ENCODE assay signal across 8 mouse cellular contexts in genomic region chr19:41835816-41836215, GRCm38 (mm10). TPM values are rescaled to one million over a fixed set of nuclear protein-coding genes. Genes with fewer than 3 reads are reported as not detected.
DNase-seq lines count a peak whose midpoint lies in the region; ATAC-seq lines count a peak whose summit lies in the region.

No protein-coding gene starts in this region.

- peak; percentile 85 for ATAC-seq in common myeloid progenitor, adult 5-6 weeks (replicated peaks; ENCODE audit: low read depth, poor library complexity, severe bottlenecking)
- ATAC-seq in heart, embryonic 14.5 days (ENCODE audit: insufficient number of reproducible peaks, insufficient read depth, low FRiP score, low read depth): peak; percentile 74
- ATAC-seq in midbrain, embryonic 11.5 days (ENCODE audit: low FRiP score): peak; percentile 49; the same call in 1 of the 2 replicates

- H3K27me3 ChIP-seq in heart, embryonic 14.5 days (ENCODE audit: control insufficient read depth, insufficient read depth, low read length): peaks cover 12% of the 10 kb centered on the region; the same call in 1 of the 2 replicates
- peaks cover 6% of the 10 kb centered on the region; the same call in 1 of the 2 replicates for H3K27me3 ChIP-seq in midbrain, embryonic 11.5 days (ENCODE audit: control insufficient read depth, insufficient read depth, low read length)

- H3K4me2 ChIP-seq in heart, embryonic 14.5 days (ENCODE audit: low read length): peak overlapping the region; percentile 45
- H3K4me2 ChIP-seq in midbrain, embryonic 11.5 days: peak overlapping the region; percentile 21

- DNase-seq in right cerebral cortex, adult 18-20 months: peak; percentile 19
- DNase-seq in right cerebral cortex, postnatal 25 days: no peak
- peak; percentile 44 to 45 for DNase-seq in layer of hippocampus, postnatal 25 days (ENCODE audit: extremely low spot score in 1 of 2, low spot score in 1 of 2)
- DNase-seq in midbrain, embryonic 11.5 days (ENCODE audit: low spot score, missing footprints): peak; percentile 84
- no peak for DNase-seq in gastrocnemius, adult 8-10 months (ENCODE audit: low spot score in 2 of 2)
- no peak for DNase-seq in cerebellum, adult 18-20 months

- no peaks in the 10 kb centered on the region for H3K9me3 ChIP-seq in heart, embryonic 14.5 days (ENCODE audit: control insufficient read depth, low read length)
- no peaks in the 10 kb centered on the region for H3K9me3 ChIP-seq in midbrain, embryonic 11.5 days (ENCODE audit: control insufficient read depth, low read length)

- peaks cover 18 to 27% of the 10 kb centered on the region in 2 experiments for H3K4me1 ChIP-seq in heart, embryonic 14.5 days (ENCODE audit: control insufficient read depth in 2 of 2, insufficient read depth in 2 of 2, low read length in 2 of 2)
- peaks cover 20% of the 10 kb centered on the region for H3K4me1 ChIP-seq in midbrain, embryonic 11.5 days (ENCODE audit: control insufficient read depth, insufficient read depth, low read length)

- H3K4me3 ChIP-seq in heart, embryonic 14.5 days (ENCODE audit: control insufficient read depth in 1 of 2, insufficient read depth in 1 of 2, low read depth in 1 of 2, low read length in 2 of 2): no peak overlapping the region
- H3K4me3 ChIP-seq in midbrain, embryonic 11.5 days (ENCODE audit: low read depth, low read length): no peak overlapping the region

- H3K9ac ChIP-seq in heart, embryonic 14.5 days (ENCODE audit: low read length): no peak overlapping the region
- H3K9ac ChIP-seq in midbrain, embryonic 11.5 days (ENCODE audit: low read length): no peak overlapping the region; the same call in 1 of the 2 replicates

- no peaks in the 10 kb centered on the region for H3K36me3 ChIP-seq in heart, embryonic 14.5 days (ENCODE audit: control insufficient read depth, insufficient read depth, low read length)
- H3K36me3 ChIP-seq in midbrain, embryonic 11.5 days (ENCODE audit: control insufficient read depth, insufficient read depth, low read length): no peaks in the 10 kb centered on the region

- WGBS in heart, embryonic 14.5 days: 2% methylated on average over 6 of the region's 6 CpGs
- WGBS in midbrain, embryonic 11.5 days: 5% methylated on average over 6 of the region's 6 CpGs

- peak overlapping the region in 1 of 2 experiments; percentile 37; a peak in 1 of 4 replicates for H3K27ac ChIP-seq in heart, embryonic 14.5 days (replicated peaks in 1 of 2; ENCODE audit: control insufficient read depth in 1 of 2, insufficient read depth in 1 of 2, low read depth in 2 of 2, low read length in 2 of 2)
- H3K27ac ChIP-seq in midbrain, embryonic 11.5 days (ENCODE audit: low read depth, low read length): no peak overlapping the region

RNA-seq across cellular contexts. Expression of gene Frat1, which starts 6.0 kb away (rescaled TPM):
- total RNA-seq in common myeloid progenitor, adult 5-6 weeks (2017): 9.9 and 14.7 TPM in 2 replicates
- 2.4 and 2.6 TPM in 2 replicates for polyA plus RNA-seq in heart, embryonic 14.5 days (2014; fragmentation: Nextera tagmentation; extraction: Ambion mirVana)
- total RNA-seq in layer of hippocampus, postnatal 25 days (2021): 10 to 100 TPM; 22.4 to 24.8 TPM
- polyA plus RNA-seq in midbrain, embryonic 11.5 days (2014; fragmentation: Nextera tagmentation; extraction: Ambion mirVana): 9.7 and 10.1 TPM in 2 replicates
- total RNA-seq in gastrocnemius, adult 8-10 months (2022): 1 to 10 TPM; 3.6 to 8.4 (median 6.4) TPM

RNA-seq across cellular contexts. Expression of gene Frat2, which starts 12.1 kb away (rescaled TPM):
- total RNA-seq in common myeloid progenitor, adult 5-6 weeks (2017): 26.8 and 27.4 TPM in 2 replicates
- polyA plus RNA-seq in heart, embryonic 14.5 days (2014; fragmentation: Nextera tagmentation; extraction: Ambion mirVana): 1.2 and 2.0 TPM in 2 replicates
- 10 to 100 TPM; 13.9 to 14.9 TPM for total RNA-seq in layer of hippocampus, postnatal 25 days (2021)
- 6.6 and 7.2 TPM in 2 replicates for polyA plus RNA-seq in midbrain, embryonic 11.5 days (2014; fragmentation: Nextera tagmentation; extraction: Ambion mirVana)
- 10 to 100 TPM in 3 of 4 experiments, 1 to 10 TPM in 1; 4.5 to 15.5 (median 12.5) TPM for total RNA-seq in gastrocnemius, adult 8-10 months (2022)

RNA-seq across cellular contexts. Expression of gene Arhgap19, which starts 34.0 kb away (rescaled TPM):
- 33.2 and 36.2 TPM in 2 replicates for total RNA-seq in common myeloid progenitor, adult 5-6 weeks (2017)
- 13.9 and 14.2 TPM in 2 replicates for polyA plus RNA-seq in heart, embryonic 14.5 days (2014; fragmentation: Nextera tagmentation; extraction: Ambion mirVana)
- 1 to 10 TPM; 2.4 to 2.5 TPM for total RNA-seq in layer of hippocampus, postnatal 25 days (2021)
- 36.6 and 38.8 TPM in 2 replicates for polyA plus RNA-seq in midbrain, embryonic 11.5 days (2014; fragmentation: Nextera tagmentation; extraction: Ambion mirVana)
- 10 to 100 TPM in 1 of 4 experiments, 1 to 10 TPM in 3; 8.6 to 10.0 (median 9.0) TPM for total RNA-seq in gastrocnemius, adult 8-10 months (2022)

Comparison
In these comparisons a context has a peak if more than half of its experiments do, and no peak if none do; other contexts are left out.
1. DNase-seq: peak in right cerebral cortex, adult 18-20 months (single experiment), layer of hippocampus, postnatal 25 days (2 of 2) and midbrain, embryonic 11.5 days (single experiment); none in right cerebral cortex, postnatal 25 days (single experiment), gastrocnemius, adult 8-10 months (0 of 2) and cerebellum, adult 18-20 months (0 of 2).
2. Peak in every context shown above with its lines, with median percentiles within 50 percentile points of each other: ATAC-seq.